Mouse (Mus musculus) stomach, embryonic 15.5 days (tissue): ENCODE measurements around the gene Hspa5. TPM values are rescaled to one million over a fixed set of nuclear protein-coding genes. Genes with fewer than 3 reads are reported as not detected.

Experiments
- ATAC-seq: fragments of 200-750 bp; cut with Nextera tagmentation; 2 replicates; pipeline ENCODE4 v1.8.0; 2017; ENCODE audit warnings: low read depth, moderate number of reproducible peaks, moderate TSS enrichment; ENCODE audit not compliant: insufficient read depth, low FRiP score
- H3K27ac ChIP-seq: fragments of 300-500 bp; sonication (generic); 2 replicates; pipeline ENCODE4 v1.5.1; 2015; ENCODE audit warnings: mild to moderate bottlenecking, inconsistent platforms
- H3K27me3 ChIP-seq: fragments of 300-500 bp; sonication (generic); replicated peaks from 2 replicates; pipeline ENCODE4 v1.6.1; 2015; ENCODE audit warnings: inconsistent platforms
- H3K36me3 ChIP-seq: fragments of 300-500 bp; sonication (generic); 2 replicates; pipeline ENCODE4 v1.6.1; 2015; ENCODE audit warnings: inconsistent platforms
- H3K4me1 ChIP-seq: fragments of 300-500 bp; sonication (generic); 2 replicates; pipeline ENCODE4 v1.6.1; 2015; ENCODE audit warnings: inconsistent platforms
- H3K4me2 ChIP-seq: fragments of 300-500 bp; sonication (generic); 2 replicates; pipeline ENCODE4 v1.6.1; 2015; ENCODE audit warnings: mild to moderate bottlenecking, inconsistent platforms
- H3K4me3 ChIP-seq: fragments of 300-500 bp; sonication (generic); replicated peaks from 2 replicates; pipeline ENCODE4 v1.5.1; 2015; ENCODE audit warnings: inconsistent platforms
- H3K9ac ChIP-seq: fragments of 300-500 bp; sonication (generic); 2 replicates; pipeline ENCODE4 v1.6.1; 2015; ENCODE audit warnings: inconsistent platforms
- H3K9me3 ChIP-seq: fragments of 300-500 bp; sonication (generic); 2 replicates; pipeline ENCODE4 v1.6.1; 2016; ENCODE audit warnings: inconsistent platforms
- WGBS: fragments of 180-500 bp; shearing (Covaris S2); methylation state at CpG from one replicate; pipeline ENCODE4 v1.1.7; 2015; 5-methylcytosine and 5-hydroxymethylcytosine counted together
- polyA plus RNA-seq: library from polyadenylated mRNA; unstranded; fragments of >200 nt; fragmentation: Nextera tagmentation; extraction: Ambion mirVana; gene quantifications from 2 replicates; pipeline ENCODE4 v1.2.1, GENCODE M21; 2015

Hspa5 gene
- polyA plus RNA-seq, 1 experiment from 2014 or later = 941 TPM

GRCm38 (mm10) chr2:34818492-34818891 is 46.7 kb downstream of the Hspa5 start:
- Histone ChIP-seq H3K27me3 (no peaks in the 10 kb centered on the region), H3K9me3 (no peaks in the 10 kb centered on the region), H3K36me3 (peaks cover 30% of the 10 kb centered on the region), H3K4me3 (no peak overlapping the region), H3K4me1 (no peaks in the 10 kb centered on the region), H3K27ac (no peak overlapping the region), H3K4me2 (no peak overlapping the region), H3K9ac (no peak overlapping the region)
- no peak for ATAC-seq
- 90% methylated on average over 2 of the region's 2 CpGs for WGBS

GRCm38 (mm10) chr2:34825827-34826459 is 54.2 kb downstream of the Hspa5 start, which contains the start of gene Fbxw2:
Gene Fbxw2, minus strand, starts transcription at chr2:34826311.
- Histone ChIP-seq H3K9ac (peak within 1 kb of the TSS; percentile 98), H3K36me3 (peaks cover 9% of the 10 kb centered on the region; the same call in 1 of the 2 replicates), H3K4me1 (peaks cover 3% of the 10 kb centered on the region; the same call in 1 of the 2 replicates), H3K4me3 (peak within 1 kb of the TSS; percentile 89), H3K4me2 (peak within 1 kb of the TSS; percentile 83), H3K27me3 (no peaks in the 10 kb centered on the region), H3K27ac (peak within 1 kb of the TSS; percentile 76), H3K9me3 (no peaks in the 10 kb centered on the region)
- peak; percentile 98 for ATAC-seq
- WGBS = under 1% methylated on average over 54 of the region's 57 CpGs

DNA sequence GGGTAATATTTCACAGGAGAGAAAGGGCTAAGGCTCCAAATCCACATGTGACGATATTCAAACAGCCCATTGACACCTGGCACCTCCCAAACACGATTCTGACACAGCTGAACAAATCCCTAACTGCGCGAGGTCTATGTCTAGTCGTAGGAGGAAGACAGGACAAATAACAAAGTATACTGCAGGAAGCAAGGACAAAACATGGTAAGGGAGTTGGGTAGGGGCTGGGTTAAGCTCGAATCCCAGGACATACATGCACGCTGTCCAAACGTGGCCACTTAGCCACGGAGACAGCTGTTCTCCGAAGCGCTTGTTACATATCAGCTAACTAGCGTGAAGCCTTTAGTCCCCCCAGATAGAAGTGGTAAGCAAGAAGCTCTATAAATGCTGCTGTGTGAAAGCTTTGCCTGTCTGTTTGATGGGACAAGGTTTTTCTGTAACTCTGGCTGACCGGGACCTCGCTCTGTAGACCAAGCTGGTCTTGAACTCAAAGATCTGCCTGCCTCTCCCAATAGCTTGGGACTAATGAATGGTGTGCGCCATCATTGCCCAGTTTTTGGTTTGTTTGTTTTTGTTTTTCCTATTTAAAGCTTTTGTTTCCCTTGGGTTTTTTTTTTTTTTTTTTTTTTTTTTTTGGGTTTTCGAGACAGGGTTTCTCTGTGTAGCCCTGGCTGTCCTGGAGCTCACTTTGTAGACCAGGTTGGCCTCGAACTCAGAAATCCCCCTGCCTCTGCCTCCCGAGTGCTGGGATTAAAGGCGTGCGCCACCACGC is 54.9 kb downstream of the Hspa5 start:
- Histone ChIP-seq H3K4me2 (peak overlapping the region; percentile 83), H3K9me3 (no peaks in the 10 kb centered on the region), H3K27ac (peak overlapping the region; percentile 76), H3K27me3 (no peaks in the 10 kb centered on the region), H3K4me1 (peaks cover 3% of the 10 kb centered on the region; the same call in 1 of the 2 replicates), H3K4me3 (peak overlapping the region; percentile 89), H3K36me3 (peaks cover 5% of the 10 kb centered on the region; the same call in 1 of the 2 replicates), H3K9ac (peak overlapping the region; percentile 98)
- peak; percentile 12; the same call in 1 of the 2 replicates for ATAC-seq
- 33% methylated on average over 20 of the region's 21 CpGs for WGBS

Other genes starting within 250 kb of the Hspa5 start
- gene Gapvd1, start 16.7 kb upstream of the Hspa5 start, polyA plus RNA-seq = 77.6 and 83.2 TPM in 2 replicates
- gene Rabepk, start 27.9 kb downstream of the Hspa5 start, polyA plus RNA-seq = 39.6 and 43.9 TPM in 2 replicates
- gene Fbxw2, start 54.3 kb downstream of the Hspa5 start, polyA plus RNA-seq = 83.6 and 83.9 TPM in 2 replicates
- not detected in 2 replicates for gene Gm34653, start 61.0 kb downstream of the Hspa5 start, polyA plus RNA-seq
- 1.6 and 1.7 TPM in 2 replicates for gene Cutal, start 102.4 kb downstream of the Hspa5 start, polyA plus RNA-seq
- 84.9 and 93.1 TPM in 2 replicates for gene Psmd5, start 103.0 kb downstream of the Hspa5 start, polyA plus RNA-seq
- gene Phf19, start 142.1 kb downstream of the Hspa5 start, polyA plus RNA-seq = 5.9 and 7.2 TPM in 2 replicates
- gene Traf1, start 189.8 kb downstream of the Hspa5 start, polyA plus RNA-seq = 3.2 and 4.3 TPM in 2 replicates